Mouse (Mus musculus): ENCODE measurements at regions not wholly inside any gene's neighbourhood (a gene's known extent, or its start where the extent isn't known, plus 50 kb on each side); places are given as distances from the start of the nearest gene placed in this dataset.

DNA sequence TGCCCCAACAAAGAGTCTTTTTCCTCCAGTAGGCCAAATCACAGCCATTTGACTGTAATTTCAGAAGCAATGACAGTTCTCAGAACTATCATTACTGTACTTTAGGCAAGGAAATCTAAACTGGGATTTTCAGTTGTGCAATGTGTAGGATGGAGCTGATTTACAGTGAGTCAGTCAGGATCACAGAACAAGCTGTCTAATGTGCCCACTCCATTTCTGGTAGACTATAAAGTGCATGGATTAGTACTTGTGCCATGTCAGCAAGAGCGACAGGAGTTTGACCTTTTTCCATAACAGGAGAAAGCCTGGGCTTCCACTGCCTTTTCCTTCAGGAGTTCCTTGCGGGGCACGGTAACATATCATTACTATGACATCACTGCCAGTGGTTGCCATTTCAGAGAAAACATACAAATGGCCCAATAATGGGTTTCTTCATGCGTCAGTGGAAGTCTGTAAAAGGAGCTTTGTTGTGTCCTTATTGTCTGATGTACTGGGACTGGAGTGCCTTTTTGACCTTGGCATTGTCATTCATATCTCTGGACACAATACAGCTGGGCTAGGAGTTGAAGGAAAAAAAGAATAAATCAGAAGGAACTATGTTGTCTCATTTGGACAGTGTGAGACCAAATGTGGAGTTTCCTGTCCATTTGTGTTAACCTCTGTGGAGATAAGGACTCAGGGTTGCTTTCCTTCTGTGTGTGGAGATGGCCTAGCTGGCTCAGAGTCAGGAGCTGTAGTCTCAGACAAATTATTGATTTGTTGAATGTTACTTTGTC is 271.5 kb upstream of the BC052040 start:
- TF ChIP-seq CTCF (IDR thresholded peaks at IDR 0.05; ENCODE audit: borderline replicate concordance, insufficient read depth, low read depth, low read length) (no peak), POLR2A (IDR thresholded peaks at IDR 0.05; ENCODE audit: borderline replicate concordance, insufficient read depth, low read length) (no peak)
